Mouse (Mus musculus) ES-Bruce4 (cell line): ENCODE measurements around the gene Fam219b.

ENCODE experiments used
- CTCF ChIP-seq: IDR thresholded peaks from one replicate; pipeline ENCODE4 v1.8.1; 2011; ENCODE audit warnings: low read depth, low read length
- POLR2A ChIP-seq: IDR thresholded peaks from one replicate; pipeline ENCODE4 v1.8.1; 2011; ENCODE audit warnings: low read length; ENCODE audit not compliant: insufficient read depth

DNA sequence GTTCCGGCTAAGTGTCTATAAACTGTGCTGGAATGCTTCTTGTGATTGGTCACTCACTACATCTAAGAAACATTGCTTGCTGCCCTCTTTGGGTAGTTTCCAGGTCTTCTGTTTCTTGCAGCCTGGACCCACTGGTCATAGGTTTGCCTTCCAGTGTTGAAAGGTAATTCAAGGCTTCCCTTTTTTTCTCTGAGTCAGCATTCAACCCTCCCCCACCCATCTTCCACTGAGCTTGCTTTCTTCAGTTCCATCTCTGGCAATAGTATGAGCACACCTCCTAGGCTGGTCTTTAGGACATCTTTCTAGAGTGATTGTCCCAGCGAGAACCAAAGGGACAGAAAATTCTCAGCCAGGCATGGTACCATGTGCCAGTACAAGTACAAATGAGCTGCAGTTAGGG is 2.2 kb downstream of the Fam219b start:
- TF ChIP-seq POLR2A = no peak
- TF ChIP-seq CTCF = no peak
